Mouse (Mus musculus): ENCODE measurements around the gene Sfxn2.

Sfxn2 gene

DNA sequence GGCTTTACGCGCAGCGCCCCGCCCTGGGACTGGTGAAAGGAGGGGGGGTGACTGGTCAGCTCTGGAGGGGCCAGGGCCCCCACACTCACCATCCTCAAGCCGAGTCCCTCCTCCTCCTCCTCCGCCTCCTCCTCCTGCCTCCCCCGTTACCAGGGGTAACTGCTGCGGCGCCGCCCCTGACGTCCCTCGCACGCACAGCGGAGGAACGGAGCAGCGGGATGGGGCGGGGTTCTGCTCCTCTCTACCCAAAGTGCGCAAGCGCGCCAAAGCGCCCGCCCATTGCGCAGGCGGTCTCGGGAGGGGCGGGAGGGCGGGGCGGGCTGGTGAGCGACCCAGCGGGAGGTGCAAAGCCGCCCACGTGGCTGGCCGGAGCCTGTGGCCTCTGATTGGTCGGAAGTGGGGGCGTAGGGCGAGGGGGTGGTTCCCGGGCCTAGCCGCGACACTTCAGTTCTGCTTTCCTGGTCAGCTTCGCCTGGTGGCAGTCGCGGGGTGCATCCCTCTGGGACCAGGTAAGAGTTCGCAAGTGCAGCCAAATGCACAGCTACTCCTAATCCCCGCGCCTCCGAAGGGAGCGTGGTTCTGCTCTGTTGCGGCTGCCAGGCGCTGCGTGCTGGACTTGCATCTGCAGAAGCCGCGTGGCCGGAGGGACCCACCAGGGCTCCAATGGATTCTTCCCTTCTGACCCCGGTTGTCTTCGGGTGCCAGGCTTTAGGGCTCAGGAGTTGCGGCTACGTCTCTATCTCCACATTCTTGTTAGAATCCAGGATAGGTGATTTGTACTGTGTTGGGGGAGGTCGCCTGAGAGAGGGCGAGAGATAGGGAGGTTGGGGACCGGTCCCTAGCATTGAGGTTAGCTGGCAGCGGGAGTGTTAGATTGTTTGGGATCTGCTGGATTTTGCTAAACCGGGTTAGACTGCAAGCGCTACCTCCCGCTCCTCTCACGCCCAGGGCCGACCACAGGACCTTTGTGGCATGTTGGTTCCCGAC, at the start of gene Sfxn2, which contains the start of gene Arl3:
Gene Sfxn2, plus strand, starts transcription at position 415 of the 987 bp plus-strand sequence.
Gene Arl3, minus strand, starts transcription at position 248 of the 987 bp plus-strand sequence.
- under 1% methylated on average over 67 of the region's 67 CpGs for WGBS

DNA sequence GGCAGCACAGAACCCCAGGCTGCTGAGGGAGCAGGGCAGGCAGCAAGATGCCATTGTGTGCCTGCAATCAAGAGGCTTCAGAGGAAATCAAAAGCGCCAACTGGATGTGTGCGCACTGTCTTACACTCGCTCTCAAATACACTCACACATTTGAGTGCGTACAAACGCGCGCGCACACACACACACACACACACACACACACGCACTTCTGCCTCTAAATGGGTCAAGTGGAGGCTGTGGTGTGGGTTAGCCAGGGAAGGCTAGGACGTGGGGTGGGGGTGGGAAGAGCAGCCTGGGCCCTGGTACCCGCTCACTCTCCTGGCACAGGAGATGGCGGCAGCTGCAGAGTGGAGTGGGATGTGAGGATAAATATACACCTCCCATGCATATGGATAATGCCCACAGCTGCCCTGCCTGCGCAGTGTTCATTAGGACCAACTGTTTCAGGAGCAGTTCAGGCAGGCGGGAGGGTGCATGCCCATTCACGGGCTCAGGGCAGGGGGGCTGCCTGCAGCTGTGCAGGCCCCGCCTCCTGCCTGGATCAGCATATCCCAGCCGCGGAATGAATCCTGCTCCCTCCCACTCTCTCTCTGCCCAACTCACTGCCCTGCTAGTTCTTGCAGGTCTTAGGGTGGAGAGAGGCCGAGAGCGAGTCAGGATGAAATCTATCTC, 49.5 kb upstream of the Sfxn2 start:
- 12% methylated on average over 20 of the region's 20 CpGs for WGBS

DNA sequence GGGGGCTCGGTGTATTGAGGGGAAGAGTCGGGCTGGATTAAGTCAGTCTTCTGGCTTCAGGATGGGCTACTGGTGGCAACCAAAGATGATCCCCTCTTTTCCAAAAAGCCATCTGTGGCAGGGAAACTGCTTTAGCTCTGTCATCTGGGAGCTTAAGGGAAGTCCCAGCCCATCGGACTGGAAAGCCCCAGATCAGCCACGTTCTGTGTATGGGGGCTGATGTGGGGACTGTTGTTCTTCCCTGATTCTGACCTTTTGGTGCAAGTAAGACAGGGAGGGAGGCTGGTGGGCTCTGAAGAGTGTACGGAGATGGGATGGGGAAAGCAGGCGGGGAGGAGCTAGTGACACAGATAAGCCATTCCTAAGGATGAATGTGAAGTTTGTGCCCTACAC, 49.0 kb upstream of the Sfxn2 start:
- 16% methylated on average over 6 of the region's 6 CpGs for WGBS

DNA sequence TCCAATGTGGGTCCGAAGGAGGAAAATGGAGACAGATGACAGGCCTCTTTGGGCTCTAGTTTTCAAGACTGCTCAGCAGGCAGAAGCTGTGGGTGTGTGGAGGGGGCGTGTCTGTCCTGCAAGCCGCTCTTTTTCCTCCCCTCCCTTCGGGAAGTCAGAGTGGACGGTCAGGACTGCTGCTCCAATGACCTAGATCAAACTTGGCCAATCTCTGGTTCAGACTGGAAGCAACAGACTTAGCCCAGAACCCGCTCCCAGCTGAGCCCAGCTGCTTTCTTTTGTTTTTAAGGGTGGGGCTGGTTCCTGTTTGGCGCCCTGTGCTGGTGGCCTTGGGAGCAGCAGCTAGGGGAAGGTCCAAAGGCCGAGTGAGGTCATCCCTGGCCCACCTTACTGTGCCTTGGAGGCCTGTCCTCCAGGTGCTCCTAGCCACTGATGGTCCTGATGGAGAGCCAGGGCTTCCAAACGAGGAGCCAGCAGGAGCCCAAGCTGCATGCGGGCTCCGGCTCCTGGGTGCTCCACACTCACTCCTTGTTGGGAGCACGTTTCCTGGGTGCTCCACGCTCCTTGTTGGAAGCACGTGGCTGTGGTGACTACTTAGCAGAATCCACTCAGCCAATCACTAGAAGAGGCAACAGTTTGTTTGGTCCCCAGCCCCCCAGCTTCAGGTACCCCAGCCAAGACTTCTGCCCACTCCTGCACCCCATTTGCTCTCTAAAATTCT, 48.4 kb upstream of the Sfxn2 start:
- 30% methylated on average over 14 of the region's 14 CpGs for WGBS

DNA sequence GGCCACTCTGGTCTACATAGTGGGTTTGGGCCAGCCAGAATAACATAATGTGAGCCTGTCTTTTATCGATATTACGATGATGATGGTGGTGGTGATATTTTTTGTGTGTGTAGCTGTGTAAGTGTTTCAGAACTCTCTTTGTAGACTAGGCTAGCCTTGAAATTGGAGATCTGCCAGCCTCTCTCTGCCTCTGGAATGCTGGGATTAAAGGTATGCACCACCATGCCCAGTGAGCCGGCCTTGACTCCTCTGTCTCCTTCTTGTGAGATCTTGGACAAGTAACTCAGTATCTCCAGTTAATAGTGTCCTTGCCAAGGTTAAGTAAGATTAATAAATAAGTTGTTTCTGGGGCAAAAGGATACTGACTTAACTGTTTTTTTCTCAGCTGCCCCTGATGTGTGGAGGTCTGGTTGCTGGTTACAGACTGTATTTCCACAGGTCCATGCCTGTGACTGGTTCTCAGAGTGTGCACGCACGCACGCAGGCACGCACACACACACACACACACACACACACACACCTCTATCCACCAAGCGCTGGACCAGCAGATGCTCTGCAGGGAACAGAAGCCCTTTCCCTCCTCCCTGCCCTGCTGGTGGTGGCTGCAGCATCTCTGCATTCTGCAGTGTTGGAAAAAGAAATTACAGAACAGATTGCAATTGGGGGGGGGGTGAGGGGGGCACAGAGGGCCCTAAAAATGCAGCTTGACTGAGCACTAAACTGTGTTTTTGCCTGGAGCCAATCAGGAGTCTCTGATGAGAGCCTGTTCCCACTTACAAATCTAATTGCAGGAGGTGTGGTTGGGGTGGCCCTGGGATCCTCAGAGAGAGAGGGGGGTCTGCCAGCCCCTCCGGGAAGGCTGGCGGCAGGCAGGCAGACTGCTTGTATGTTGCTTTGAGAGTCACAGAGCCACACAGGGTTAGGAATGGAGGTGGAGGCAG, 47.2 kb upstream of the Sfxn2 start:
- 58% methylated on average over 10 of the region's 10 CpGs for WGBS

DNA sequence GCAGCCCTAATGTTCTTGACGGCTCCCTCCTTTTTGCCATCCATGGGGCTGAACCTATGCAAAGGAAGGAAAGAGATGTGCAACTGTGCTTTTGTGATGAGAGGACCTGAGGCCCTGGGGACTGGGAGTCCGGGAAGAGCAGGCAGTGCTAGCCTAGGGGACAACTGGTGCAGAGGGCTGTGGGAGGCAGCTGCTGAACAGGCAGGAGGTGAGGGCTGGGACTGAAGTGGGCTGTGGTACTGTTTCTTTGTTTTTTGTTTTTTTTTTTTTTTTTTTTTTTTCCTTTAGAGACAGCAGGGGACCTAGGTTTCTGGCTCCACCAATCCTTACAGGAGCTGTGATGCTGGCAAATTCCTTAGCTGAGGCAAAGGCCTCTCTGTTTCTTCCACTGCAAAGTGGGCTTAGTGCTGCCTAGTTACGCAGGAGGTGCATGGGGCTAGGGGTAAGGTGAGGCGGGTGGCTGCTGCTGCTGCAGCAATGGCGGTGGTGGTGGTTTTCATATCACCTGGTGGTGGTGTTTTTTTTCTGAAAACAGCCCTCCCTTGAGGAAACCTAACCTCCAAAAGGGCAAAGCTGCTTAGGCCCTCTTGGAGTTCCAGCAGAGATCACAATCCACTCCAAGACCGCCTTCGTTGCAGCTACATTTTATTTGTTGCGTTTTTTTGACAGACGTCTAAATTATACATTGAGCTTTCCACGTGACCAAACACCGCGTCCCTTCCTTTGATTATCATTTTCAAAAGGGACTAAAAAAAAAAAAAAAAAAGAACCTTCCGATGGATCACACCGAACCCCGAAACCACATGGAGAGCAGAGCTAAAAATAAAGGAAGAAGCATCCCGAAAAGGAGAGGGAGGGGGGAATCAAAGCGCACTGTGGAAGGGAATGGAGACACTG, 45.3 kb upstream of the Sfxn2 start:
- WGBS = 30% methylated on average over 17 of the region's 17 CpGs

DNA sequence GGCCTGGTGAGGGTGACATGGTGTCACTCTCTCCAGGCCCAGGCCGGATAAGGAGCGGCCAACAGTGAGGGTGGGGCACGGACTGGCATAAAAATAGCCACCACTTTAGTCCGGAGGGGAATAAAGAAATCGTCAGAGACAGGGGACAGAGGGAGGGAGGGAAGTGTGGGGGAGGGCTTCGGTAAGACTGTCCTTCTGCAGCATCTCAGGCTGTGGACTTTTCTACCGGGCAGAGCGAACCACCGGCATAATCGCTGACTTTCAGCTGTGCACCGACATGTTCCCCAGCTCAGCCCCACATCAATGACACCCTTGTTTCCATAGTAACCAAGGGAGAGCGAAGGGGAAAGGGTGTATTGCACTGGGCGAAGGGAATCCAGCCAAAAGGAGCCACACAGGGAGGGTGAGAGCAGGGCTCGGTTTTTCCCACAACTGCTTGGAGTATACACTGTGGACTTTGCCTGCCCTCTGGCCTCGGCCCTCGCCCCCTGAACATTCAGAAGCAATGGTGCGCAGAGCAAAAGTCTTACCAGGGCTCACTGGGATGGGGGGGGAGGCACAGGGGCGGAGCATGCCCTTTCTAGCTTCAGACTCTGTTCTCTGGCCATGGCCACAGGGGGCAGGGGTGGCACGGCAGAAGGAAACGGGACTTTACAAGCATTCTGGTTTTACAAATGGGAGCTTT, 44.5 kb upstream of the Sfxn2 start:
- 1% methylated on average over 20 of the region's 20 CpGs for WGBS

DNA sequence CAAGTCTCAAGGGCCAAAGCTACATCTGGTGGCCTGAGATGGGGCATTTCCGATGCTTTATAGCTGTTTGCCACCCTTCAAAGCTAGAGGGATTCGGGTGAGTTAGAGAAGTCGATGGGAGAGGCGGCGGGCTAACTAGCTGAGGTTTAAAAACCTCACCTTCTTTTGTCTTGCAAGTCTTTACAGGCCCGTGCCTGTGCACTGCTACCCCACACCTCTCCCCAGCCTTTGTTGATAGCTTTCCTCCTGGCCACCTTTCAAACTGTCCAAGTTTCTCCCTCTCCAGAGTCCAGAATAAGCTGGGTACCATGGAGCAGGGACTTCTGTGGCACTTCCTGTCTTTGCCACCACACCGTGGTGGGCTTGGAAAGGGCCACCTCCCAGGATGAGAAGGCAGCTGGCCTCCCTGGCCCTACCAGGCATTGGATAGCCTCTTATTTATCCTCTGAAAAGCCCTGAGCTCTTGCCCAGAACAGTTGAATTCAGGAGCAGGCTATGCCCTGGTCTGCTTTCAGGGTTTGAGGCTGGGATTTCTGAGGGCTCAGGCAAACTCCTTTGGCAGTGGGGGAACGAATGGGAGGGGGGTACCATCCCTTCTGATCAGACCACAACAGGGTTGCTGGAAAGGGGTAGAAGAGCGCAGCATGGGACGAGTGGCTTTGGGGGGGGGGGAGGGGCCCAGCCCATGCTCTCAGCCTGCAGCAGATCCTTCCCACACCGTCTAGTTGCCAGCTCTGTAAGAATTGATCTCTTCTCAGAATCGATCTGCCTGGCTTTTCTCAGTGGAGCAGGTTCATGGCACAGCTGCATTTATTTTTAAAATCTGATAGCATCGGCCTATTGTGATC, 43.3 kb upstream of the Sfxn2 start:
- WGBS = 36% methylated on average over 13 of the region's 13 CpGs

DNA sequence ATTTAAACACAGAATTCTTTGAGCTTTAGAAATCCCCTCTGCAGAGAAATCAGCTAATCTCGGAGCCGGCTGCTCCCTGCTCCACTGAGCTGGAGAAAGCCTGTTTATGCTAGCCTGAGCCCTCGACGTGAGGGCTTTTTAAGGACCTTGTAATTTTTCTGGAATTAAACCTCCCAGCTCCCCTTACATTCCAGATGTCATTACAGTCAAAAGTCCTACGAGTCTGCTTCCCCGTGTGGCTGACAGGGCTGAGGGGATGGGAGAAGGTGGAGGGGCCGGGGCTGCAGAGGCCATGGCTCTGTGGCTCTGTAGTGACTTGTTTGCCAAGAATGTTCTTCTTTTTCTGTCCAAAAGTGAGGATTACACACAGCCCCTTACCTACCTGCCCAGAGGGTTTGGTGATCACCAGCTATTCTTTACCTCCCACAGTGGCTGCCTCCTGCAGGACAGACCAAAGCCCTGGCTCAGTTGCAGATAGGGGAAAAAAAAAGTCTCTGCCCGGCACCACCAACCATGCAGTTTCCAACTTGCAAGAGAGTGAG, 42.6 kb upstream of the Sfxn2 start:
- WGBS = 35% methylated on average over 8 of the region's 8 CpGs

DNA sequence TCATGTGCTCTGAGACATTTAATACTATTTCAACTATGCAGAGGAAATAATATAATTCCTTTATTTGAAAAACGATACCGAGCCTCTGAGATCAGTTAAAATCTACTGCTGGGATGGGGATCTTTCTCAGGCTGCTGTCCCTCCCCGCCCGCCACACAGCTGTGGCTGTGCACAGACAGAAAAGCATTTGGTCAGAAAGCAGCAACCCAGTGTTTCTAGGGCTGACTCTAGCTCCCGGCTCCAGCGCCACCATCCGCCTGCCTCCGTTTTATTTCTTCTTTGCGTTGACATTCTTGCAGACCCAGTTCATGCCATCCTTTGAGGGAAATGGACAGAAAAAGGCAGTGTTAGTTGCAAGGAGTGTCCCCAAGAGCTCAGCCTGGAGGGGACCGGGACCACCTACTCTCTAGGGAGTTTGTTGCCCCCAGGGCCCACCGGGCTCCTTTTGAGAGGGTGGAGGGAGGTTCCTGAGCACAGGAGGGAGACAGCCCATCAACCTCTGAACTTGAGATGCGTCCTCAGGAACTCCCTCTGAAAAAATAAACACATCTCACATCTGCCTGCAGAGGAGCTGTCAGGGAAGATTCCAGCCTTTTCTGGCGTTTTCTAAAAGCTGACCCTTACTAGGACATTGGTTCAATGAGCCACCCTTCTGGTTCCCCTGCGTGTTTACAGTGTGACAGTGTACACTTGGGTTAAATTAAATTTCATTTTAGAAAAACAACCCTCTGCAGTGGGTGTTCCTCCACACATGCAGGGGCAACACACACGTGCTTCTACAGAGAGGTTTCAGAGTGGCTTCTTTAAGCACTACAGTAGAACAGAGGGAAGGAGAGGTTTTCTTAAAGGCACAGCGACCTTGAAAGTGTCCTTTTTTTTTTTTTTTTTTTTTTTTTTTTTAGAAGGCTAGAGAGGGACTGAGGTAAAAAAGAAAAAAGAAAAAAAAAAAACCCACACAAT, 41.8 kb upstream of the Sfxn2 start:
- WGBS = 20% methylated on average over 16 of the region's 16 CpGs

DNA sequence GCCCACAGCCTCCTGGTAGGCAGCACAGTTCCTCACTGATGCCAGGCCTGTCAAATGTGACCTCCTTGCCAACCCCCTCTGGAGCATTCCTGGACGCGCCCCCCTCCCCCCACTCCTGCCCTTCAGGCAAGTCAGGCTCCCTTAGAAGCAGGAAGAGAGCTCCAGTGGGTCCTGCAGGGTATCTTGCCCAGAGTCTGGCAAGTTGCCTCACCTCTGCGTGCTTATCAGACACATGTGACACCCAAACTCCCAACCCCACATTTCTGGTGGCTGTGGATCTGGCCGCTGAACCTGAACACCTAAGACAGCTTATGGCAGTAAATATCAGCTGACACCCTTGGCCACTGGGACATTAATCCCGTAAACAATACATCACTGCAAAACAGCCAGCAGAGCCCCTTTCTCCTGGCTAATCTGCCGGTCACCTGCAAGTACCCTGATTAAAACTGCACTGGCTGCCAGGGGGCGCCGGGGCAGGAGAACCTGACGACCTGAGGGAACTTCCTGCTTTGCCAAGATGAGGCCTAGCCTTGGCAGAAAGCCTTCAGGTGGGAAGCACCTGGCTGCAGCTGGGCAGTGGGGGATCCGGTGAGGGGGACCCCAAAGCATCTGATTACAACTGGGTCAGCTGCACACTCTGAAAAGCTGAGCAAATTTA, 41.0 kb upstream of the Sfxn2 start:
- WGBS = 31% methylated on average over 10 of the region's 10 CpGs

DNA sequence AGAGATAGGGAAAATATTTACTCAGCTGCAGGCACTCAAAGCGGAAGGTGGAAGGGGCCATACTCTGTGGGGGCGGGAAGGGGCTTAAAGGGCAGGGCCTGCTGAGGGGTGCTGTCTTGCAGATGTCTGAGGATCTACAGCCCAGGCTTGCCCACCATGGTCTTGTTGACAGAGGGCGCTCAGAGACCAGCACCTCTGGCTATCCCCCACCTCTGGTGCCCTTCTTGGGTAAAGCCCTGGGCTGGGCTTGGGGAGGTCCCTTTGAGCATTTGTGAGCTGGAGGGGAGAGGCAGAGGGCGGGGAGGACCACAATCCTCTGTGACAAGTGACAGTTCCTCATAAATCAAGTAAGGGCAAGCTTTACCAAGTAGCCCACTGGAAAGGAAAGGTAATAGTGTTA, 40.1 kb upstream of the Sfxn2 start:
- 90% methylated on average over 4 of the region's 4 CpGs for WGBS

DNA sequence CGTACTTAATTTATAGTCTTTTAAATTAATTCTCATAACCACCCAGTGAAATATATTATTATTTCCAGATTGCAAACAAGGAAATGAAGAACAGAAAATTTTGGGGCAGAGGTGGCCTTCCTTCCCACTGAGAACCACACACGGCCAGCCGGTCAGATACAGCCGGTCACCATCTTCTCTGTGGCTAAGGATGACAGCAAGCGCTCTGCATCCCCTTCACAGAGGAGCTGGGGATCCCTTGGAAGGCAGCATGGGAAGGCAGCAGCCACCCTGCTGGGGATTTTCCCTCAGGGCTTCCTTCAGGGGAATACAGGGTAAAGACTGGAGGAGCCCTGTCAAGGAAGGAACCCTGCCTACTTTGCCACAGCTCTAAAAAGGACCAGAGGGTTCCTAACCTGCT, 39.6 kb upstream of the Sfxn2 start:
- WGBS = 88% methylated on average over 5 of the region's 5 CpGs

DNA sequence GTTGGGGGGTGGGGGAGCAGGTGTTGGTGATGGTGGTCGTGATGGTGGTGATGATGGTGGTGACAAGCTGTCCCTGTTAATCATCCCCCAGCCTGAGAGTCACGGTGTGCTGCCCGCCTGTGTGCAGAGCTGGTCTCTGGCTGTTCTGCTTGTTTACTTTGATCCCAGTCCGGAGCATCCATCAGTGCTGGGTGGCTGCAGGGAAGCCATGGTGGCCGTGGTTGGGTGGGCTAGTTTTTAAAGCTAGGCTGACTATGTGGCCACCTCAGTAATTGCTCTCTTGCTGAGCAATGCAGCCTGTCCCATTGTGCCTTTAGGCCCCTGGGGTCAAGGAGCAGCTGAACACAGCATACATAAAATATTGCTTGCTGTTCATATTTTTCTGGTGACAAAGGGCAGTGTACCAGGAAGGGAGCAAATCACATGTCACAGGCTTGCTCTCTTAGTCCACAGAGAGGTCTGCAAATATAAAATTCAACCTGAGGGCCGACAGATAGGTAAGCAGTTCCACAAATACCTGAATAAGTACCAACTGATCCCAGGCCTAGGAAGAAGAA, 38.5 kb upstream of the Sfxn2 start:
- WGBS = 79% methylated on average over 6 of the region's 6 CpGs

DNA sequence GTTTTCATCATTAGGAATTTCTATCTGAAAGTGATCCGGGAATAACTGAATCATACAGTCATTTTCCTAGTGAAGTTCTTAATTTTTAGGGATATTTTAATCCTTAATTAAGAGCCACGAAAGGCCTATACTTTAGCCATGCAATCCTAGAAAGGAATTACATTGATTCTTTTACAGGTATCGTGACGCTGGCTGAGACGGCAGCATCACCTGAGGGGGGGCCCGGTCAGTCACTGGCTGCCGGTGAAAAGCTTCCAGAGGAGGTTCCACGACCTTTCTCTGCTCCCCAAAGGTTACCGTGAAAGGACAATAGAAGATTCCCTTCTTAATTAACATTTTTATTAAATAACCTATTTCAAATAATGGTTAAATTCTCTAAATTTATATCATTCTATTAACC, 35.8 kb upstream of the Sfxn2 start:
- 95% methylated on average over 9 of the region's 9 CpGs for WGBS

DNA sequence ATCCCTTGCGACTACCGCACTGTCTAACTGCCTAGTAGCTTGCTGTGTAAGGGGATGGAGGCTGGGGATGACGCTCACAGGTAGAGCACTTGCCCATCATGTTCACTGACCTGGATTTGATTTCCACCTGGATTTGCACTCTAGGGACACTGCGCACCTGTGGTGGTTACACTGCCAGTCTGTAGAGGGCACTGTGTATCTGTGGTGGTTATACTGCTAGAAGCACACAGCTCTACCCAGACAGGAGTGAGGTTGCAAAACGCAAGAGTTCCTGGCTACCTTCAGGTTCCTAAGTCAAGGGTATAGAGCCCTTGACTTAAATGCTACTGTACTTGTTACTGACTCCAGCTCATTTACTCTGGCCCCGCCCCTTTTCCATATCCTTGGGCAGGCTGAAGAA, 35.0 kb upstream of the Sfxn2 start:
- 90% methylated on average over 6 of the region's 6 CpGs for WGBS
